Mouse (Mus musculus): ENCODE measurements around the gene Adgrb2. TPM values are rescaled to one million over a fixed set of nuclear protein-coding genes. Genes with fewer than 3 reads are reported as not detected.

Gene Adgrb2
- total and polyA plus RNA-seq, 3 experiments: 0.08 TPM; not detected in 2

DNA sequence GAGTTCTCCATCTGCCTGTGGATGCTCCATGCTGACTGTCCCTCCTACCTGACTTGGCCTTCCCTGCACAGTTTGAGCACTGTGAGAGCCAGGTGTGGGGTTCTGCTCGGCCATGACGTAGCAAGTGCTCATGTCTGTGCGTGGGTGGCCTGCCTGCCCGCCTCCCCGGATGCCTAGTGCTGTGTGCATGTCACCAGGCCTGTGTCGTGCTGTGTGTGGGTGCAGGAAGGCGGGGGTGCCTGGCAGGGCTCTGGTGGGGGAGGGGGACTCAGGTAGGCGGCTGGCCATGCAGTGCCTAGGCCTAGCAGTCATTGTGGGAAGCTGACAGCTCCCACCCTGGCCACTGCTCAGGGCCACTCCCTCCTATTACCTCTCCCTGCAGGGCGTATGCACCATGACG is 28.4 kb downstream of the Adgrb2 start:
- peaks cover 97% of the 10 kb centered on the region for H3K27me3 ChIP-seq (replicated peaks)
- TF ChIP-seq RCOR1 (conservative IDR thresholded peaks at IDR 0.05; ENCODE audit: low read depth, low read length): no peak
- TF ChIP-seq CTCF (conservative IDR thresholded peaks at IDR 0.05 in 1 of 2, IDR thresholded peaks at IDR 0.05 in 1 of 2; ENCODE audit: low read depth in 2 of 2, low read length in 2 of 2): no peak
- no peak for TF ChIP-seq POLR2A (IDR thresholded peaks at IDR 0.05; ENCODE audit: low read depth, low read length)
- TF ChIP-seq UBTF (IDR thresholded peaks at IDR 0.05; ENCODE audit: low read depth, low read length): no peak
- TF ChIP-seq MAX (IDR thresholded peaks at IDR 0.05; ENCODE audit: low read length): no peak
- TF ChIP-seq CHD1 (IDR thresholded peaks at IDR 0.05; ENCODE audit: low read depth, low read length): no peak
- H3K4me3 ChIP-seq (replicated peaks in 1 of 3; ENCODE audit: low read depth in 2 of 3, low read length in 2 of 3, poor library complexity in 1 of 3): no peak overlapping the region
- no peaks in the 10 kb centered on the region for H3K4me1 ChIP-seq (ENCODE audit: control insufficient read depth in 1 of 2, insufficient read depth in 2 of 2)
- dilution Hi-C loops (cut with MboI; ENCODE audit: extremely low pct_ligation_motif_present, extremely low pct_unique_long_range_greater_than_20kb, low sequenced_read_pairs) (no loop called here), in situ Hi-C loops (cut with MboI; ENCODE audit: low pct_ligation_motif_present, low pct_unique_long_range_greater_than_20kb, low sequenced_read_pairs) (no loop called here)
- DNase-seq (ENCODE audit: extremely low read depth): no peak
- no peaks in the 10 kb centered on the region for H3K36me3 ChIP-seq (replicated peaks in 1 of 2; ENCODE audit: control insufficient read depth in 1 of 2, insufficient read depth in 1 of 2, low read length in 1 of 2)
- H3K9me3 ChIP-seq (replicated peaks; ENCODE audit: low read length): no peaks in the 10 kb centered on the region
- H3K4me2 ChIP-seq (ENCODE audit: insufficient read depth, low read depth, poor library complexity, severe bottlenecking): no peak overlapping the region
- no peak overlapping the region for H3K9ac ChIP-seq (ENCODE audit: insufficient read depth, low read depth)
- no peak overlapping the region for H3K27ac ChIP-seq (ENCODE audit: insufficient read depth, low read depth)
- no peaks in the 10 kb centered on the region for H3K79me2 ChIP-seq (replicated peaks; ENCODE audit: control insufficient read depth, extremely low read depth, insufficient read depth, poor library complexity, severe bottlenecking)

DNA sequence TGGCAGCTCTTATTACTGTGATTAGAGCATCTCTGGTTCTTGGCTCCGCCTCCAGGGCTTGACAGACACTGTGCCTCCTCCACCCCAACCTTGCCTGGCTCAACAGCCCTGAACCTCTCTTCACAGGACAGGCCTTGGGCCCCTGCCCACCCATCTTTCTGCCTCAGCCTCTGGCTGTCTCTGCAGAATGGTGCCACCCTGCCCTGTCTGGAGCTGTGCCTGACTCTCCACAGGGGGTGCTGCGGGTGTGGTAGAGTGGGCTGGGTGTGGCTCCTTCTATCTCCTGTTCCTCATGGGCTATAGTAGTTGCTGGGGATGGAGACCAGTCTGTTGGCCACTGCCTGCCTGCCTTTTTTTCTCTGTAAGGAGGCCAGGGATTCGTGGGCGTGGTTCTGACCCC is 31.3 kb downstream of the Adgrb2 start:
- dilution Hi-C loops (cut with MboI; ENCODE audit: extremely low pct_ligation_motif_present, extremely low pct_unique_long_range_greater_than_20kb, low sequenced_read_pairs) (no loop called here), in situ Hi-C loops (cut with MboI; ENCODE audit: low pct_ligation_motif_present, low pct_unique_long_range_greater_than_20kb, low sequenced_read_pairs) (no loop called here)
- H3K27ac ChIP-seq (ENCODE audit: insufficient read depth, low read depth): no peak overlapping the region
- no peaks in the 10 kb centered on the region for H3K9me3 ChIP-seq (replicated peaks; ENCODE audit: low read length)
- no peak for DNase-seq (ENCODE audit: extremely low read depth)
- no peaks in the 10 kb centered on the region for H3K36me3 ChIP-seq (replicated peaks in 1 of 2; ENCODE audit: control insufficient read depth in 1 of 2, insufficient read depth in 1 of 2, low read length in 1 of 2)
- H3K9ac ChIP-seq (ENCODE audit: insufficient read depth, low read depth): no peak overlapping the region
- peaks cover 99% of the 10 kb centered on the region for H3K27me3 ChIP-seq (replicated peaks)
- H3K4me3 ChIP-seq (replicated peaks in 1 of 3; ENCODE audit: low read depth in 2 of 3, low read length in 2 of 3, poor library complexity in 1 of 3): no peak overlapping the region
- H3K79me2 ChIP-seq (replicated peaks; ENCODE audit: control insufficient read depth, extremely low read depth, insufficient read depth, poor library complexity, severe bottlenecking): no peaks in the 10 kb centered on the region
- H3K4me2 ChIP-seq (ENCODE audit: insufficient read depth, low read depth, poor library complexity, severe bottlenecking): no peak overlapping the region
- no peaks in the 10 kb centered on the region for H3K4me1 ChIP-seq (ENCODE audit: control insufficient read depth in 1 of 2, insufficient read depth in 2 of 2)
- TF ChIP-seq MEF2A (IDR thresholded peaks at IDR 0.05; ENCODE audit: borderline replicate concordance, low read depth, low read length): no peak
- no peak for TF ChIP-seq POLR2AphosphoS2 (IDR thresholded peaks at IDR 0.05; ENCODE audit: low read depth, low read length)
- no peak for TF ChIP-seq E2F4 (IDR thresholded peaks at IDR 0.05; ENCODE audit: insufficient replicate concordance, low read depth, low read length)
- TF ChIP-seq JUND (conservative IDR thresholded peaks at IDR 0.05; ENCODE audit: low read depth, low read length): no peak
- no peak for TF ChIP-seq ELF1 (IDR thresholded peaks at IDR 0.05; ENCODE audit: low read depth, low read length)
- no peak for TF ChIP-seq NELFE (IDR thresholded peaks at IDR 0.05; ENCODE audit: low read depth, low read length)
- no peak for TF ChIP-seq HCFC1 (IDR thresholded peaks at IDR 0.05; ENCODE audit: low read depth, low read length)
- no peak for TF ChIP-seq MYC (IDR thresholded peaks at IDR 0.05; ENCODE audit: low read depth, low read length)
- no peak for TF ChIP-seq CHD1 (IDR thresholded peaks at IDR 0.05; ENCODE audit: low read depth, low read length)
- TF ChIP-seq PAX5 (IDR thresholded peaks at IDR 0.05; ENCODE audit: low read length): no peak
- no peak for TF ChIP-seq SMC3 (IDR thresholded peaks at IDR 0.05; ENCODE audit: low read depth, low read length)
- no peak for TF ChIP-seq JUN (IDR thresholded peaks at IDR 0.05; ENCODE audit: insufficient read depth, low read depth, low read length)
- TF ChIP-seq ZNF384 (IDR thresholded peaks at IDR 0.05; ENCODE audit: low read depth, low read length): no peak
- no peak for TF ChIP-seq USF1 (IDR thresholded peaks at IDR 0.05; ENCODE audit: low read depth, low read length)
- TF ChIP-seq TBP (conservative IDR thresholded peaks at IDR 0.05; ENCODE audit: low read depth, low read length): no peak
- TF ChIP-seq UBTF (IDR thresholded peaks at IDR 0.05; ENCODE audit: low read depth, low read length): no peak

Measured in CH12.LX (cell line).